Mouse (Mus musculus) testis, postnatal 14 days (tissue): ENCODE results near the gene Mto1.
A peak's percentile ranks its signal among the peaks of the same experiment; 100 is the strongest.
"Not testable (repeated sequence)": the region's sequence is repeated elsewhere in the genome, so short reads cannot be mapped to it uniquely, and the experiment has no call there.

Source experiments
- DNase-seq: peaks from one replicate; pipeline ENCODE4 v3.0.0; 2021; ENCODE audit warnings: low spot score

Gene Mto1

DNA sequence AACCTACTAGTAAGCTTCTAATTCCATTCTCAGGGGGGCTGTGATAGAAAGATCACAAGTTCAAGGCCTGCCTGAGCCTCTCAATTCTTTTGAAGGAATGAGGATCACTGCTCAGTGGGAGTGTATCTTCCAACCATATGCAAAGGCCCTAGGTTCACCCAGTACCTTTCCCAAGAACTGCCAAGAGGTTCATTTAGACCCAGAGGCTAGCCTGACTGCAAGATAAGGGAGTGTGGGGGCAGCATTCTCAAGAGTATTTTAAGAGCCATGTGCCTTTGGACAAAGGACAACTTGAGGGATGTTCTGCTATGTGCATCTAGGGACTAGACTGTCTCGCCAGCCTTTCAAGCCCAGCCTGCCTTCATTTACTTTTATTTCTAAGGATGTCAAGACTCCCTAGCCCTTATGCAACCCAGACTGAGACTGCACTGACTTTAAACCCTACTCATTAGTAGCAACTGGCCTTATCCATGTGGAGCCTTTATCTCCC, 28.6 kb downstream of the Mto1 start:
- peak; percentile 51 for DNase-seq

DNA sequence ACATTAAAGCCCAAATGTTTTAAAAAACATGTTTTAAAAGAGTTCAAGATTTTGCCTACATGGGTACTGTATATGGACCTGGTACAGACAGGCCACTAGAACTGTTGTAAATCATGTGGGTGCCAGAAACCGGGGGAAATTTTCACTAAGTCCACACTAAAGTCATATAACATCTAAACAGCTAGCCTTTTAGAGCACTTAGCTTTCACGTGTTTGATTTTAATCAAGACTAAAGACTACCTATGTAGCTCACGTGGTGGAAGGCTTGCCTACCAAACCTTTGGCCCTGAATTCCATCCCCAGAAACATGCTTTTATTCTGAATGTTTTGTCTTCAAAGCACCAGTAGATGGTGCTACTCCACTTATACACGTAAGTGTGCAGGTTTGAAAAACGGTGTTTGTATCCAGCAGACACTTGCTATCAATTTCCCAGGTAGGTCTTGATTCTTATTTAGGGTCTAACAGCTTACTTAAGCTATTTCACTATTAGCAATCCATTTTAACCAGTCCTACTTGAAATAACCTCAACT, 29.1 kb downstream of the Mto1 start:
- DNase-seq: no peak

DNA sequence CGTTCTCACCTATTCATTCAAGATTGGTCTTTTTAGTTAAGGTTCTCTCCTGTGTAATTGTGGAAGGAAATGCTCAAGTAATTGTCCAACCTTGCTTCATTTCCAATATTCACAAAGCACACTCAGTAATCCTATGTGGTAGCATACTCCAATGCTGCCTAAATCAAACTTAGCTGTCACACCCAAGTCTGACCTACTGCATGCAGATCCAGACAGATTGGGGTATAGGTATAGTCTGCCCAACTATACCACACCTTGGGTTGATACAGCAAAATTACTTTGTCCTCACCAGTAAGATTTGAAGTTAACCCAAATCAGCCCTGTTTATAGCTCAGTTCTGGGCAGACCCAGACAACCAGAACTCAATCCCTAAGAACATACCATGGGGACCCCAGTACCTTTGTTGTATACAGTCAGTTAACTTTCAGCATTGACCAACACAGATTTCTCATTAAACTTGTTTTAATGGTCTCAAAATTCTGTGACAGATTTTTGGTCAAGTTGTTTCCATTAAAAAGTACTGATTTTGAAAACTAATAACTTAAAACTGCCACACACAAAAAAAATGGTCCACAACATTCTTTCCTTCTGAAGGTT, 30.1 kb downstream of the Mto1 start:
- not testable (repeated sequence) for DNase-seq

DNA sequence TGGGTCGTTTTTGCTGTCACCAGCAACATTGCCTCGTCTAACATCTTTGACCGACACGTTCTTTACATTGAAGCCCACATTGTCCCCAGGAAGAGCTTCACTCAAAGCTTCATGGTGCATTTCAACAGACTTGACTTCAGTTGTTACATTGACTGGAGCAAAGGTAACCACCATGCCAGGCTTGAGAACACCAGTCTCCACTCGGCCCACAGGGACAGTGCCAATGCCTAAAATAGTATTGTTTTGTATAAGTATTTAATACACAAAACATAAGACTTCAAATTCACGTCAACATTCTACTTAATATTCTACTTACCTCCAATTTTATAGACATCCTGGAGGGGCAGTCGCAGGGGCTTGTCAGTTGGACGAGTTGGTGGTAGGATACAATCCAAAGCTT, 31.3 kb downstream of the Mto1 start:
- not testable (repeated sequence) for DNase-seq

DNA sequence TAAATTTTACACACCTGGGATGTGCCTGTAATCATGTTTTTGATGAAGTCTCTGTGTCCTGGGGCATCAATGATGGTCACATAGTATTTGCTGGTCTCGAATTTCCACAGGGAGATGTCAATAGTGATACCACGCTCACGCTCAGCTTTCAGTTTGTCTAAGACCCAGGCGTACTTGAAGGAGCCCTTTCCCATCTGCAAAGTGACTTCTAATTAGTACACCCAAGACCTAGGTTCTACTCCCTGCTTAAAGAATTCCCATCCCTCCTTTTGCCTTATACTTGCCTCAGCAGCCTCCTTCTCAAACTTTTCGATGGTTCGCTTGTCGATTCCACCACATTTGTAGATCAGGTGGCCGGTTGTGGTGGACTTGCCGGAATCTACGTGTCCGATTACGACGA, 32.2 kb downstream of the Mto1 start:
- DNase-seq: not testable (repeated sequence)

DNA sequence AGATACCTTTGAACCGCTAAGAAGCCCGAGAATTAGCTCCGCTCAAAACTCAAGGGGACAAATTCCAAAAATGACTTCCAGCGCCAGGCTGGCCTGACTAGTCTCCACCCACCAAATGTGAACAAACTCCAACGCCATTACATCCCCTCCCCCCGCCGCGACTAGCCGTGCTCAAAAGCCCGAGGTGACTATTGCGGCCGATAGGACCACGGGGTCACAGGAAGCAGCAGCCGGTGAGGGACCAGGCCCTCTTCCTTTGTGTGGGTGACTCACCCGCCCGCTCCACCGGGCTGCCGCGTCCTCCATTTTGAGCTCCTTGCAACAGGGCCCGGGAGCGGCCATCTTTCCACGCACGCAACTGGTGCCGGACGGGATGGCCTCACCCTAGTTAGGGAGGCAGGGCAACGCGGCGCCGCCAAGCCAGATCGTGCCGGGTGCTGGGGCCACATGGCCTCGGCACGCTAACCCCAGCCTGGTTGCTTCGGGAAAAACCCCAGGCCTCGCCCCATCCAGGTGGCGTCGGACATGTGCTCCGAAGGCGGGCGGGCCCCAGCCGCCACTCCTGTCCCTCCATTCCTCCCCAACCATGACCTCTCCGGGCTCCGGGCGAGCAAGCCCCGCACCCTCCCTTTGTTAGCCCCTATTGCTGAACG, 32.8 kb downstream of the Mto1 start:
- peak; percentile 84 for DNase-seq

DNA sequence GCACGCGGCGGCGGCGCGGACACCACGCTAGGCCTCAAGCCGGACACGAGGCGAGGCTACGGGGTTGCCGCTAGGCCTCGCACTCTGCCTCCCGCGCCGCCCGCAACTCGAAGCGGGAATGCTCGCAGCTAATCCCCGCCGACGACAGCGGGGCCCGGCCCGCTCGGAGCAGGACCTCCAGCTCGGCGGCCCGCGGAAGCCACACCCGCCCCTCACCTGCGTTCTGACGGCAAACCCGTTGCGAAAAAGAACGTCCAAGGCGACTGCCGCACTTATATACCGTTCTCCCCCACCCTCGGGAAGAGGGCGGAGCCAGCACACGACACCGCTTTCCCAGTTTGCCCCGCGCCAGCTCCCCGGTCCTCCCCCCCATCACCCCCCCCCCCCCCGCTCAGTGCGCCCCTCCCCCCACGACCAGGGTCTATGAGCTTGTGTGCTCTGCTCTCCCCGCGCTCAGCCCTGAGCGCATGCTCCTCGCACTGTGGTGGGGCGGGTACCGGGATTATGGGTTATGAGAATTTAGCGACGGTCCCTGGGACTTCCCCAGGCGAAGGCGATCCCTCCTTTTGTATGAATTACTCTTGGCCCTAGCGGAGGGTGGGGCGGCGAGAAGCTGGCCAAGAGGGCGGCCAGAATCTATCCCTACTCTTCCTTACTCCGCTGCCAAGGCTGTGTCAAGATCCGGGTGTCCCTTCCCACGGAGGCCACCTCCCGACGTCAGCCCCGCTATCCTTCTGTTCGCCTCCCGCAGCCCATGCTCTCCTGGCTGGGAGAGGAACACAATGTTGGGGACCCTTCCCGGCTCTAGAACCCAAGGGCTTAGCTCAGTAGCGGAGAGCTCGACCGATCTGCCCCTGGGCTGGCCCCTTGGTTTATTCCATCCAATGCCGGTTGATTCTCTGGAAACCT, 33.7 kb downstream of the Mto1 start:
- peak; percentile 97 for DNase-seq

DNA sequence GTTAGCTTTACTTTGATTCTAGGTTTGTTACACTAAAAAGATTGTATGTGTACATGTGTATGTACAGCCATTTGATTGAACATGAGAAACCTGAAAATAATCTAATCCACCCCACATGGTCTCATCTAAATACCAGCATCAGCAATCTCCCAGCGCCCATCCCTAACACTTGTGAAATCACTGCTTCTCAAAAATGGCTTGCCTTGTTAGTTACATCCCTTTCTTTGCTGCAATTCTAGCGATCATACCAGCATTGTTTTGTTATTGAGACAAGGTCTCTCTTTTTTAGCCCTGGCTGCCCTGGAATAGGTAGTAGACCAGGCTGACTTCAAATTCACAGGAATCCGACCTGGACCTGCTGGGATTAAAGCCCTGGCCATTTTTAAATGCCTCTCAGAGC, 34.4 kb downstream of the Mto1 start:
- no peak for DNase-seq

DNA sequence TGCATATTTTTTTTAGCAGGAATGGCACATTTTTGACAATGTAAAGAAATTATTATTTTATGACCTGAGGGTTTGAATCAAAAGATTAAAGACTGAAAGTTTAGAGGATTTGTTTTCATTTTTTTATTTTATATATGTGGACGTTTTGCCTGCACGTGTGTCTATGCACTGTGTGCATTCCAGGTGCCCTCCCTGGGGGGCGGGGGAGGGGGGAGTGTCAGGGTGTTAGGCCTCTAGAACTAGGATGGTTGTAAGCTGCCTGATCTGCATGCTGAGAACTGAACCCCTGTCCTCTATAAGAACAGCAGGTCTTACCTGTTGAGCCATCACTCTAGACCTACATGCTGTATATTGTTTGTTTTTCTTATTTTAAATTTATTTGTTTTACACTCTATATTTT, 36.7 kb downstream of the Mto1 start:
- DNase-seq: no peak

DNA sequence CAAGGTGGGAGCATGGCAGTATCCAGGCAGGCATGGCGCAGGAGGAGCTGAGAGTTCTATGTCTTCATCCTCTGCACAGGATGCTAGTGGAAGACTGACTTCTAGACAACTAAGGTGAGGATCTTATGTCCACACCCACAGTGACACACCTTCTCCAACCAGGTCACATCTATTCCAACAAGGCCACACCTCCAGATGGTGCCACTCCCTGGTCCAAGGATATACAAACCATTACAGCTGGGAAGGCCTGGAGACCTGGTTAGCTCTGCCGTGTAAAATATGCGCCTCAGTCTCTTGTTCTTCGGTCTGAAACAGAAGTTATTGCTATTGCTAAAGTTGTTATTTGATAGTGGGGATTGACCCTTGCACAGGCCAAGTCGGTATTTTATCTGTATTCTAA, 40.0 kb downstream of the Mto1 start:
- not testable (repeated sequence) for DNase-seq

DNA sequence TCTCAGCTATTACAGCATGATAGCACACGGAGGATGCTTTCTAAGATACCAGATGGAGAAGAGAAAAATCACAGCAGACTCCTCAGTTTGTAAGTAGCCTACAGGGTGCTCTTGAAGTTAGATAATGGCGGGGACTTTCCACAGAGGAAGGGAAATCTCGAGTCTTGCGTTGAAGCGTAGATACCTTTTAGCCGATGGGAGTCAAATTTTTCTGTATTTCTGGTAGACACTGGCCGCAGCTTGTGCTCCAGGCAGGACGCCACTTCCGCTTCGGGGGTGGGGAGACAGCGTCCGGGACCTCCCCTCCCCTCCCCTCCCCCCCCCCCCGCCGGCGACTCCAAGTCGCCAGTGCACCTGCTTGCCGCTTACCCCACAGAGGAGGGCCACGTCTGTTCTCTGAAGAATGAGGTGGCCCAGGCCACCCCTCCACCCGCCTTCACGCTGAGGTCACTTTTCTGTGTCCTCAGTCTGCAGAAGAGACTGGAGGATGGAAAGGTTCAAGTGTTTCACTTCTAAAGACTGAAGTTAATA, 40.9 kb downstream of the Mto1 start, which contains the start of gene Eef1a1:
Eef1a1 (minus strand) TSS at position 262 of the 531 bp plus-strand sequence.
- peak; percentile 47 for DNase-seq

DNA sequence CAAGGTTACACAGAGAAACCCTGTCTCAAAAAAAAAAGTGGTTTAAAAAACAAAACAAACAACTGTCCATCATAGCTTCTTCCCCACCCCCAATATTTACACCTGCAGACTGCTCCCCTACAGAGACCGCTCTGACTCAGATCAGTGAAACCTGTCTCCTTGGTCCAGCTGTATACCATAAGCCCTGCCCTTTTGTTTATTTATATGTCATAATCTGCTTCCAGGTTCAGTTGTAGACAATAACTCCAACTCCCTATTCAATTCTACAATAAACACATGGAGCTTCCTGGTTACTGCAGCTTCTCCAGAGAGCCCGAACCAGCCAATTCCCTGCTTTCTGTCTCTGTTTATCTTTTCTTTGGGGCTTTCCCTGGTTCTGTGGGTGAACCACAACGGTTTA, 43.2 kb downstream of the Mto1 start:
- DNase-seq: no peak

DNA sequence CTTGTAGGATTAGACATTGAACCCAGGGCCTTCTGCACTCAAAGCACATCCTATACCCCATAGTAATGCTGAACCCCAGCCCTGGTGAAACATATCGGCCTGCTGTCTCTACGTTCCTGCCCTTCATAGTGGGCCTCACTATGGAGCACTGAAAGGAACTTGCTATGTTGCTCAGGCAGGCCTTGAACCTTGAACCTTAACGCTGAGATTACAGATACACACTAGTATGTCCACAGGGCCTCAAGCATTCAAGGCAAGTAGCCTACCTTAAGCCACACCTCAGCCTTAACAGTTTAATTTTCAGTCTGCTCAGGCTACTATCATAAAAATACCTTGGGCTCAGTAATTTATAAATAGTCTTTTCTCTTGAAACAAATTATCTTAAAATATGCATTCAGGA, 44.2 kb downstream of the Mto1 start:
- DNase-seq: no peak

DNA sequence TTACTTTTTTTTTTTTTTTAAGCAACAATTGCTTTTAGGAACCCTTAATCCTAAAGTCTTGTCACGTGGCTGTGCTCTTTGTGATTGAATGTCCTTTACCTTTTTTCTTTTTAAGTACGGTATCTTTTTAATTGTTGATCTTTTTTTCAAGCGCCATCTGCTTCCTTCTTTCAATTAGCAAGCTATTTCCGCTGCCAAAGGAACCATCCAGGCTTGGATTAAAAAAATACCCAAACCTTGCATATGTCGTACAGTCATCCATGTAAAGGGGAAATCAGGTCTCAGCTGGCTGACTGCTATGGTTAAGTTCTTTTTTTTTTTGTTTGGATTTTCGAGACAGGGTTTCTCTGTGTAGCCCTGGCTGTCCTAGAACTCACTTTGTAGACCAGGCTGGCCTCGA, 45.2 kb downstream of the Mto1 start:
- DNase-seq: no peak

DNA sequence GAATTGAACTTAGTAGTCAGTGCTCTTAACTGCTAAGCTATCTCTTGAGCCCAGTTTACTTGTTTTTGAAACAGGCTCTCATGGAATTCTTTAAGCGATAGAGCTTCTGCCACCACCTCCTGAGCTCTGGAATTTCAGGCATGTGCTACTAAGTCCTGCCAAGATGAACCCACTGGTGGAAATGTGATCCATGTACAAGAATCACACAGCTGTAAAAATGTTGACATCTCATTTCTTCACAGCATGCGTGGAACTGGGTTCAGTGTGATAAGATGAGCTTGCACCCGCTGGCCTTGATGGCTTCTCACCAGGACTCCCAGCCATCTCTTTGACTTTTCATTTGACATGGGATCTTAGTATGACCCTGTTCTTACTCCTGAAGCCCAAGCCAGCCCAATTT, 52.4 kb downstream of the Mto1 start:
- DNase-seq: no peak

DNA sequence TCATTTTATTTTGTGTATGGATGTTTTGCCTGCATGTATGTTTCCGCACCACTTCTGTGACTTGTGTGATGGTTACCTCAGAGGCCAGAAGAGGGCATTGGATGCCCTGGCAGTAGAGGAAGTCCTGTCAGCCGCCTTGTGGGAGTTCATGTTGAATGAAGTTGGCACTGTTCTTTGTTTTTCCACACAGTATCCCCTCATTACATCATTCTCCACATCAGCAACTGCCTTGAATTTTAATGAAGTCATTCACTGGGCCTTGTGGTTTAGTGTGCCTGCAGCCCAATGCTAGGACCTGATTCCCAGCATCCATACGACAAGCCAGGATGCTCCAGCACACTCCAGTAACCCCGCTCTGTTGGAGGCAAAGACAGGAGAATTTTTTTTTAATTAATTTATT, 53.3 kb downstream of the Mto1 start:
- DNase-seq: no peak

DNA sequence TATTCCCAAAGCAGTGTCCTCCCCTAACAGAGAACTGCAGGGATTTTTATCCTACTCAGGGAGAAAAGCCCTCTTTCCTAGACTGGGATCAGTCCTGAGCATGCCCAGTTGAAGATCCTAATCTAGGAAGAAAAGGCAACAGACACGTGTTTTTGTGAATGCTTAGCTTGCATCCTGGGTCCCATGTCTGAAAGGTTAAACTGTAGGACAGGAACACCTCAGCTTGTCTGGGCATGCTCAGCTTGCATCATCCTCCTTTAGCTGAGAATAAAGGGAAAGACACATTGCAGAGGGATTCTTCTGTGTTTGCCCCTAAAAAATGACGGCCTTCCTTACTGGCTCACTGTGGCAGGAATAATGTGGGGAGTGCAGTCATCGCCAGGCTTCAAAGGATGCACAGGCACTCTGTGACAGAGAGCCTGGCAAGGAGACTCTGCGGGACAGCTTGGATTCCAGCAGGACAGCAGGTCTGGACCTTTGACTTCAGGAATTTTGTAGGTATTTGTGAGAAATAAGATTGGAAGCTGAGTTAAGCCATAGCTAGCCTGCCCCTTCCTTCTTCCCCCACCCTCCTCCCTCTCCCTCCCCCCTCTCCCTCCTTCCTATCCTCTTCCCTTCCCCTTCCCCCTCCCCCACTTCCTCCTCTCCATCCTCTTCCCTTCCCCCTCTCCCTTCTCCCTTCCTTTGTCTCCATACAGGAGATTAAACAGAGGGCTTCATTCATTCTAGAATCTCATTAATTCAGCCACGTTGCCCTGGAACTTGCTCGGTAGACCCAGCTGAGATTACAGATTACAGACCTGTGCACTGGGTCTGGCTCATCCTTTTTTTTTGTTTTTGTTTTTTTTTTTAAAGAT, 55.4 kb downstream of the Mto1 start:
- no peak for DNase-seq

DNA sequence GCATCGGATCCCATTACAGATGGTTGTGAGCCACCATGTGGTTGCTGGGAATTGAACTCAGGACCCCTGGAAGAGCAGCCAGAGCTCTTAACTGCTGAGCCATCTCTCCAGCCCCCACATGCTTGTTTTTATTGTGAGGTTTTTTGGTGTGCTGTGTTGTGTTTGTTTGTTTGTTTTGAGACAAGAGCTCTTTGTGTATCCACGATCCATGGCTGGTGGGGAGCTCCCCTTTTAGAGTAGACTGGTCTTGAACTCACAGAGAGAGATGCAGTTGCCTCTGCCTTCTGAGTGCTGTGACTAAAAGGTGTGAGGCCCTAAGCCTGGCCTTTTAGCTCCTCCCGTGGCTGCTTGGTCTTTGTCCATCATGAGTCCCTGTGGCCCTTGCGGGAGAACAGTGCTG, 56.1 kb downstream of the Mto1 start:
- no peak for DNase-seq

DNA sequence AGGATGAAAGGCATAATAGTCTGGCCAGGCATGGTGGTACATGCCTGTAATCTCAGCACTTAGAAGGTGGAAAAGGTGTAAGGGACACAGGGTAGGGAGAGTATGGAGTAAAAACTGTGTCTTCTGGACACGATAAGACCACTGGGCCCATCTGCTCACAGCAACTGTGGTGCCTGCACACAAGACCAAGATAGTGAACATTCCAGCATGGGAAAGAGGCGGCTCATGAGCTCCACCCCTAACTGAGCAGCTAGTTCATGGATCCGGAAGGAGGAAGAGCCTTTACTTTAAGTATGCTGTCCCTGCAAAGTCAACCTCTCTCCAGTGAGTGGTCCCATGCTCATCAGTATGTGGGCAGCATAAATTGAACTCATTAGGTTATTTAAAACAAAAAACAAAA, 56.7 kb downstream of the Mto1 start:
- no peak for DNase-seq

DNA sequence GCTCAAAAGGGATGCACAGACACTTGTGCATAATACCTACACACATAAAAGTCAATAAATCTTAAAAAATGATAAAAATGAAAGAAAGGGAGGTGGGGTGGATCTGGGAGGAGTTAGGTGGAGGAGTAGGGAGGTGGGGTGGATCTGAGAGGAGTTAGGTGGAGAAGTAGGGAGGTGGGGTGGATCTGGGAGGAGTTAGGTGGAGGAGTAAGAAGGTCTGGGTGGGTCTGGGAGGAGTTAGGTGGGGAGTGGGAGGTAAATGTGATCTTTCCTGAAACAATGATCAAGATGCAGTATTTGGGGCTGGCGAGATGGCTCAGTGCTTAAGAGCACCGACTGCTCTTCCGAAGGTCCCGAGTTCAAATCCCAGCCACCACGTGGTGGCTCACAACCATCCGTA, 57.2 kb downstream of the Mto1 start:
- no peak for DNase-seq

DNA sequence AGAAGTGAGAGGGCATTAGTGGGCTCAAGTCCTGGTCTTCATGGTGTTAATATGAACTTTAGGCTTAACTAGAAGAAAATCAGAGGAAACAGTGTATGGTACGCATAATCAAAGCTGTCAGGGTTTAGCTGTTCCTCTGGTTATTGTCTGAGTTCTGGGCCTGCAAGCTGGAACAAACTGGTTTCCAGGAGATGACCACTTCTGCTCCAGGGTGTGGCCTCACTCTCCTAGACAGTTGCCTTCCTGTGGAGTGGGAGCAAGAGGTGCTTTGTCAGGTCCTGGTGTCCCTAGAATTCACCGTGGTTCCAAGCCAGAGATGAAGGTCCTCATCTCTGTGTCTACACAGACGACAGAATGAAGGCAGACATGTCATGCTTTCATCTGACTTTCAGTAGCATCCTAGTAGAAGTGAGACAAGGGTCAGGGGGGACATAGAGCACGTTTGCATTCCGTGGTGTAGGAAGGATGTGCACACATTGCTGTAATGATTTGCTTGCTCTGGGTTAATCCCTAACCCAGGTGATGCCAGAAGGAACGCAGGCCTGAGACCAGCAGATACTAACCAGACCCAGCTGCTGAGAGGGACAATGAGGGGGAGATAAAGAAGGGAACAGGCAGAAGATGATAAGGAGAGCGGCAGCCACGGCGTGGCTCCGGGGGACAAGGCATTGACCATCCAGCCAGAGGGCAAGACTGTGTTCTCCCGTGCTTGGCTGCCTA, 58.2 kb downstream of the Mto1 start:
- DNase-seq: no peak
